Mouse (Mus musculus) right cerebral cortex, postnatal 4 days (tissue): ENCODE results near the gene Gm28051.

Source experiments
- DNase-seq: peaks from one replicate; pipeline ENCODE4 v3.0.0-alpha.2; 2022

The Gm28051 gene

DNA sequence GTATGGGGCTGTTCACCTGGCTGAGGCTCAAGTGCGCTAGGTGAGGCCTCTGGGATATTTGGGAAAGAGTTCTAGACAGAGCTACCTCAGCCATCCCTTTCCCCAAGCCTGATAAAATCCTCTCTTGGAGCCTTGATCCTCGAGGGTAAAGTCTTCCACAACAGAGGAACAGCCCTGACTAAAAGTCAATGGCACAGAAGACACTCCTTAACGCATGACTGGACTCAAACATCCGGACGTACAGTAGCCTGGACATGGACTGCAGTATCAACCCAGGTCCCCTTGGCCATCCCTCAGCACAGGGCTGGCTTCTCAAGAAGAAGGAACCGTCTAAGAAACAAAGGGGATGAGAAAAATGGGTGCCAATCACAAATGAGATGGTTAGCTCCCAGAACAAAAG is 74.1 kb downstream of the Gm28051 start:
- DNase-seq, result no peak

GRCm38 (mm10) chr12:102682722-102683299 is 74.8 kb downstream of the Gm28051 start:
- no peak for DNase-seq

- DNase-seq, result no peak
These were observed 75.5 kb downstream of the Gm28051 start for GRCm38 (mm10) chr12:102682085-102682484.

- DNase-seq, result no peak
These were observed 76.0 kb downstream of the Gm28051 start for GRCm38 (mm10) chr12:102681590-102681989.

DNA sequence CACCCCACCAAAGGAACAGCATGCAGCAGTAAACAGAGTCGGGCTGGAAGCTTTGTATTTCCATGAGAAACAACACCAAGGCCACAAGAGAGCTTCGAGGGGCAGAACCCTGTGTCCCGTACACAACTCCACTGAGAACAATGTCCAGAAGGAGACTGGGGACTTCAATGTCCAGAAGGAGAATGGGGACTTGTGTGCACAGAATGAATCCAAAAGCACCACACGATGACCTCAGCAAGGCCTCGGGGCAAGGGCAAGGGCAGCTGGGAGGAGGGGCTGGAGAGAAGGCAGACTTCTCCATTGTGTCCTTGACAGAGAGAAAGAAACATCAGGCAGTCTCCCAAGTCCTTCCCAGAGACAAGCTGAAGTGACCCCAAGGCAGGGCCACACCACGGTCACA is 78.7 kb downstream of the Gm28051 start:
- no peak for DNase-seq

DNA sequence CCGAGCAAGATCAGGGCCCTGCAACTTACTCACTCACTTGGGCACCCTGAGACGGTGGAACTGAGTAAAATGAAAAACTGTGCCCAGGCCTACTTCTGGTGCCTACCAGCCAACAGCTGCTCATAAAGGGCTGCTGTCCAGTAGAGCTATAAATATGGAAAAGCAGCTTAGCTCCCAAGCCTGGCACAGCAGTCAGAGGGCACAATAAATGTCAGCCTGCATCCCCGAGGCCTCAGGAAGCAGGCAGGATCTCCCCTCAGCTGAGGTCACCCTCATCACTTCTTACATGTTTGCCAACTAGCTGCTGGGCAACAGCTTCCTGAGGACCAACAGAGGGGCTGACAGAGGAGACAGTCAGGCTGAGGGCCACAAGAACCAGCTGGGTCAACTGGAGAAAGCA is 80.5 kb downstream of the Gm28051 start:
- no peak for DNase-seq

GRCm38 (mm10) chr12:102674556-102674955 is 83.0 kb downstream of the Gm28051 start:
- DNase-seq, result no peak

DNA sequence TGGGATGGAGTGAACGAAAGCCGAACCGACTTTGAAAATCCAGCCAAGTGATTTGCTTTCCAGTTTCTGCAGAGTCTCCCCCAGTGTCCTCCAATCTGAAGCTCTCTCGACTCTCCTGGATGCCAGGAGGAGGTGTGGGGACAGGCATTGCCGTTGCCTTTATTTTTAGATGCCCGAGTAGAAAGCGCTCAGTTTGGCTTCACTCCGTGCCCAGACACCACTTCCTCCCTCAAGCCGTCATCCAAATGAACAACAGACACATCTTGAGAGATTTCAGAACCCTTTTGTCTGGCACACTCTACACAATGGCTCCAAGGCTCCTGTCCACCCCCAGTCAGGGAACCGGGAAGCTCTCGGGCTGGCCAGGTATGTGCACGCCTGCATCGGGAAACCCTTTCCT is 83.4 kb downstream of the Gm28051 start:
- DNase-seq, result no peak

- DNase-seq, result no peak
These were observed 84.4 kb downstream of the Gm28051 start for GRCm38 (mm10) chr12:102672857-102673839.

GRCm38 (mm10) chr12:102672176-102672575 is 85.4 kb downstream of the Gm28051 start:
- DNase-seq, result no peak

DNA sequence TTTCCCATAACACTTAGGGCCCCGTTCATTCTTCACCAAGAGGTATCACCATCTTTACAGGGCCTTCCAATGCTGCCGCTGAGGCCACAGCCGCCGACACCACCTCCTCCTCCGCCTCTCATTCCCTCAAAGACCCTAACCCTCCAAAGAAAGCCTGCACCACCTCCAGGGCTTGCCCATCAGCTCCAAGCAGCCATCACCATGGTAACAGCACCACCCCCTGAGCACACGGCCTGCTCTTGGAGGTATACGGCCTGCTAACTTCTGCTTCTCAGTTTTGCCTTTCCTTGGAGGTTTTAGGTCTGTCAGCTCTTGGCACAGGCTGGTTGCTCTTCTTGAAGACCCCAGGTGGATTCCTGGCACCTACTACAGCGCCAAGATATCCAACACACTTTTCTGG is 86.7 kb downstream of the Gm28051 start:
- DNase-seq, result no peak
